Mouse (Mus musculus) inflammation-experienced regulatory T-cells, adult 6 months (primary cell): ENCODE results near the gene Chn2. TPM values are rescaled to one million over a fixed set of nuclear protein-coding genes. Genes with fewer than 3 reads are reported as not detected.

Experiments
- ATAC-seq: one replicate; pipeline ENCODE4 v1.8.0; 2017
- polyA plus RNA-seq, 3 experiments: library from polyadenylated mRNA; unstranded; fragments of 100-300 nt; shearing (Covaris generic); gene quantifications; one replicate each; pipeline ENCODE4 v1.2.1; 2017

The Chn2 gene
- polyA plus RNA-seq, 3 experiments from 2014 or later = 8.4 to 14.5 (median 9.5) TPM

DNA sequence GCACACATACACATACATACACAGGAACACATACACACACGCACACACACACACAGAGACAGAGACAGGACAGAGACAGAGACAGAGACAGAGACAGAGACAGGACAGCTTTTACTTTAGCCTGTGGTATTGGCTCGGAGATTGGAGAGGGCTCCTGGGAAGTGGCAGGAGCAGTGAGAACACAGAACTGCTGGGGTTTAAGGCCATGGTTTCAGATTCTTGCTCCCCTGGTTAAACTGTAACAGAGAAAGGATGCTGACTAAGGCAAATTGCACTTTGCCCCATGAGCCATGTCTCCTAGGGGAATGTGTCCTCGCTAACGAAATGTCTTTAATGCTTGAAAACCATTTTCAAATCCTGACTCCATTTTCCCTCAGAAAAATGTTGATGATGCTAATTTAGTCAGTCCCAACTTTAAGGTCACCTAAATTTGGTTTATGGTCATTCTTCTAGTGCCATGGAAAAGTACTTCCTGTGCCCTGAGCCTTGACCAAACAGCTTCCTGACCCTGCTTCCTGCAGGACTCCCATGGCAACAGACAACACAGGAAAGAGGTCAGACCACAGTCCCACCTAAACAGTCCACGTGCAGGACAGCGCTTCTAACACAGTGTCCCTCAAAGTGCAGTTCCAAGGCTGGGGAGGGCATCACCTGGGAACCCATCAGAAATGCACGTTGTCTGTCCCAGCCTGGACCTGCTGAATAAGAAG, 163.1 kb downstream of the Chn2 start:
- ATAC-seq = no peak

GRCm38 (mm10) chr6:54203316-54203715, 164.0 kb downstream of the Chn2 start:
- ATAC-seq = no peak

DNA sequence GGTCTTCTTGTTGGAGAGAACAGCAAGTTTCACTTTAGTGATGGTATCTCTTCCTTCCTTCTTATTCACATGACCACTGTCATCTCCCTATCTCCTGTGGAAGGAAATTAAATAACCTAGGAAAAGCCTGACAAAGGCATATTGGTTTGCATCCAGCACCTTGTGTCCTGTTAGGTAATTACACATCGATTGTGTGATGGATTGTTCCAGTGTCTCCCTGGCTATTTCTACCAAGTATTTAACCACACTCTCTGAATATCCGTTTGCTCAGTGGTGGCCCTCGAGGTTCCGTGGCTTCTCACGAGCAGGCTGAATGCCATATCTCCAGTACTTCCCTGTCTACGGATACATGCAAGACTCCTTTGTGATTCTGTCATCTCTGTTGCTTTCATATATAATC, 164.6 kb downstream of the Chn2 start:
- ATAC-seq = no peak

DNA sequence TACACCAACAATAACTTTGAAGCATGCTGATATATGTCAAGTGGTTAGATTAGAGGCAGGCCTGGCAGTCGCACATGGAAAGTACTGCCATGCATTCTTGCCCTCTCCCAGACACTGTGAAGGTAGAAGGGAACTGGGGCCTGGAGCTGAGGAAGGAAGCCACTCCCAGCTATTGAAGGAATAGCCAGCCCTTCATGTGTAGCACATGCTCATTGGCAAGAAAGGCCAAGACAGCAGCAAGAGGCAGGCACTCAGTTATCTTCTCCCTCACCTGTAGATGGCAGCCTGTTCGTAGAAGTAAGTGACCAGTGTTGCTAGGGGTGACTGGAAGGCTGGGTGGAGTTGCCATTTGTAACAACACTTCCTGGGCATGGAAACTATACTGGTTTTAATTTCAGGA, 165.6 kb downstream of the Chn2 start:
- no peak for ATAC-seq

DNA sequence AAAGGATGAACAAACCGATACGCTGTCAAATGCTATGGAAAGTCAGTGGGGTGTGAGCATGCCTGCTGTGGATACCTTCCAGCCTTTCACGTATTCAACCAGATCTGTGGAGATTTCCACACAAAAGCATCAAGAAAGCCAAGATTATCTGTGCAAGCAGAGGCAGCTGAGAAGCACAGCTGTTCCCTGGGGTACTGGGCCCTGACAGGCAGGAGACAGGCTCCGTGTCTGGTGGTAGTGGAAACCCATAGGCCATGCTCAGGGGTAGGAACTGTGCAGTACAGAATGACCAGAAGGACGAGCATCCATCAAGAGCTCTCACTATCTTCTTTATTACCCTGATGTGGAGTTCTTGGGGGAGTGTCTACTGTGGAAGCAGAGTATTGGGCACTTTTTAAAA, 166.1 kb downstream of the Chn2 start:
- ATAC-seq = no peak

GRCm38 (mm10) chr6:54206221-54206738, 166.9 kb downstream of the Chn2 start:
- ATAC-seq = no peak

DNA sequence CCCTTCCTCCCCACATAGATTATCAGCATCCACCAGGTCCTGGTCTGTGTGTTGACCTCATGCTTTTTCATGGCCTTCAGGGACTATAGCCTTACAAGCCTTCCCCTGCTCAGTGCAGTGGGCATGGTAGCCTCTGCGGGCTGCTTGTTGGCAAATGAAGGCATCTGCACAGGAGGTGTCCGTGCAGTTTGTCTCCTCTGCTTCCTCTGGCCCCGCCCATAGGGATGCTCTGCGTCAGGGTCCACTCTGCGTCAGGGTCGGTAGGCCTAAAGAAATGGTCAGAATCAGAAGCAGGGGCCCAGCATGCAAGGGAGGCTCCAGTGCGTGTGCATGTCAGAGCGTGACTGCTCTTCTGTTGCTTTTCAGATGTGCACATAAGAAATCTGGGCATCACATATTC, 169.4 kb downstream of the Chn2 start:
- no peak for ATAC-seq

GRCm38 (mm10) chr6:54210971-54211370, 171.6 kb downstream of the Chn2 start:
- ATAC-seq = no peak

DNA sequence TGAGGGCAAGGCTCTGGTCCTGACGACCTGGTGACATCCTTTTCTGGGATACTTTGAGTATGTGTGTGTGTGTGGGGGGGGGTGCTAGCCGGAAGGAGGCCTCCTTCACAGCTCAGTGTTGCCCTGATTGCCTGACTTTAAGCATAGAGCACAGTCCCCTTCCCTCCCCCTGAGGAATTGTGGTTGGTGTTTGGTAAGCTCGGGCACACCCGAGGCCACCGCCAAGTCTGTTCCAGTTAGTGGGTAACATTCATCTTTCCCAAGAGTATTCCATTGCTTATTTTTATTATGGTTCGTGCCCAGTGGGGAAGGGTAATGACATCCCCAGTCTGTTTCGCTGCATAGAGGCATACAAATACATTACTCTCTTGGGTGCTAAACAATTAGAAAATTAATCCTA, 172.6 kb downstream of the Chn2 start:
- no peak for ATAC-seq

GRCm38 (mm10) chr6:54213743-54214142, 174.4 kb downstream of the Chn2 start:
- ATAC-seq = no peak

- no peak for ATAC-seq
These were observed 176.3 kb downstream of the Chn2 start for GRCm38 (mm10) chr6:54215636-54216035.

DNA sequence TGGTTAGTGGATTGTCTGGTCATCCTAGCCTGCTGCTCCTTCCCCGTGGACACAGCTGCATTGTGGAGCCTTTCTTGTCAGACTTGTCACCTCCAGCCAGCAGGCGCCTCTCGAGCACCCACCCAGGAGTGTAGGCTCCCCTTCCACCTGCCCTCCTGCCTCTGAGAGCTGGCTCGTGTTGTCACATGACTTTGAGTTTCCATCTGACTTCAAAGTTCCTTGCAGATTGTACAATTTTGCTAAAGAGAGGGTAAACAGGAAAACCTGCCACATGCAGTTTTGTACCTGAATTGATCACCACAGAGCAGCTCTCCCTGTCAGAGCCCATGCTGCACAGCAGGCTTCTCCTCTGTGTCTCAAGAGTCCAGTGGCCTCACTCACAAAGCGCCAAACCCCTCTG, 177.2 kb downstream of the Chn2 start:
- ATAC-seq = peak; percentile 63

GRCm38 (mm10) chr6:54220124-54220523, 180.8 kb downstream of the Chn2 start:
- ATAC-seq = no peak

DNA sequence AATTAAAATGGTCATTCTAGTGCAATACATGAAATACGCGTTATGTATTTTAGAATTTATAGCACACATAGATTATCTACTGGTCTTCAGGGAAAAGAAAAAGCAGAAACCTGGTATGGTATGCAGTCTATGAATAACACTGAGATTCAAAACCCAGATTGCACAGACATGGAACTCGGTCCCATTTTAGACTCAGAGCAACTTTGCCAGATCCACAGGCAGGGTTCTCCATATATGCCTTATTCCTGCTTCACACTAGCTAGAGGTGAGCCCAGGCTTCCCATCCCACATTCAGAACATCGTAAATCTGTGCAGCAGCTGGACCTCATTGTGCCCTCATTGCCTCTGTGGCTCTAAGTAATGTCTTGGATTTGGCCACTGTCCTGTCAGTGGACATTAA, 184.2 kb downstream of the Chn2 start:
- no peak for ATAC-seq

DNA sequence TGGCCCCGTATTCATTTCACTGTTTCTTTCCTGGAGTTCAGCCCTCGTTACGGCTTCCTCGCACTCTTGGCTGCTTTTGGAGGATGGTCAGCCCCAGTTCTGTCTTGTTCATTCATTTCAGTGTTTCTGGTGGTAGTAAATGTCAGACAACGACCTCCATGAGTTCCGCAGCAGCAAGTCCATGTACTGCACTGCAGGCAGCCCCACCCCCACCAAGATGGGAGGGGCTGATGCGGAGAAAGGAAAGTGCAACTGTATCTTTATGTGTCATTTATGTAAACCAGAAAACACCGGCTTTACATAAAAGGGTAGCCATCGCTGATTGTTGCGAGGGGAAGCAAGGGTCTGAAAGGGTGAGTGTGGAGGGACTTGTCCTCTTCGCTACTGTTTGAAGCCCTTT, 185.0 kb downstream of the Chn2 start:
- ATAC-seq = no peak

- ATAC-seq = no peak
These were observed 186.0 kb downstream of the Chn2 start for GRCm38 (mm10) chr6:54225327-54225726.

DNA sequence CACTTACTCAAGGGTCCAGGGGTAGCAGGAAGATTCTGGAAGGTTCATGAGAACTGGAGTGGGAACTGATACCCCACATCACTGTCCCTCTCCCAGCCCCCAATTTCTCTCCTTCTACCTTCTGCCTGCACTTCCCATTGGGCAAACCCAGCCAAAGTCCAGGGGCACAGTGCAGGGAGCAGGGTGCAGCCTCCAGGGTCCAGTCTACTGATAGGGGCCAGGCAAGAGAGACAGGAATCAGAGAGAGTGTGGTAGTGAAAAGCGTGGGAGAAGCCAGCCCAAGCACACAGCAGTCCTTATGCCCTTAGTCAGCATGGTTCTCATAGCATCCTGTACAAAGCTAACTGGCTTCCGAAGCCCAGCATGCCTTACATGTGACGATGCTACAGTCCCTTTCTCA, 187.7 kb downstream of the Chn2 start:
- no peak for ATAC-seq

GRCm38 (mm10) chr6:54228421-54228820, 189.1 kb downstream of the Chn2 start:
- ATAC-seq = no peak

DNA sequence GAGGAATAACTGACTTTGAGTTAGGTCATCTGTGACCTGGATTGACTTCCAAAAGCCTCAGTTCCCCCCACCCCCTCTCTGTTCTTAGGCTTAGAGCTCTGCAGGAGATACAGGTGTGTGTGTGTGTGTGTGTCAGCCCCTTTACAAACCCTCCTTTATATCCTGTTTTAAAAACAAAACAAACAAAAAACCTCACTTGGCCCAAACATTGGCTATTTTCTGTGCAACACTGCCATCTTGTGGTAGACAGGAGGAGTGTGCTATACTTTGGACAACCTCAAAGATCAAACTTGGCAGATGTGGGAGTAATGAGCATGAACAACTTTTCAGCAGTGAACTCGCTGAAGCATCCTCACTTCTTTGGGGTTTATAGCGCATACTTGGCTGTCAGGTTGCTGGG, 189.5 kb downstream of the Chn2 start:
- ATAC-seq = peak; percentile 69

DNA sequence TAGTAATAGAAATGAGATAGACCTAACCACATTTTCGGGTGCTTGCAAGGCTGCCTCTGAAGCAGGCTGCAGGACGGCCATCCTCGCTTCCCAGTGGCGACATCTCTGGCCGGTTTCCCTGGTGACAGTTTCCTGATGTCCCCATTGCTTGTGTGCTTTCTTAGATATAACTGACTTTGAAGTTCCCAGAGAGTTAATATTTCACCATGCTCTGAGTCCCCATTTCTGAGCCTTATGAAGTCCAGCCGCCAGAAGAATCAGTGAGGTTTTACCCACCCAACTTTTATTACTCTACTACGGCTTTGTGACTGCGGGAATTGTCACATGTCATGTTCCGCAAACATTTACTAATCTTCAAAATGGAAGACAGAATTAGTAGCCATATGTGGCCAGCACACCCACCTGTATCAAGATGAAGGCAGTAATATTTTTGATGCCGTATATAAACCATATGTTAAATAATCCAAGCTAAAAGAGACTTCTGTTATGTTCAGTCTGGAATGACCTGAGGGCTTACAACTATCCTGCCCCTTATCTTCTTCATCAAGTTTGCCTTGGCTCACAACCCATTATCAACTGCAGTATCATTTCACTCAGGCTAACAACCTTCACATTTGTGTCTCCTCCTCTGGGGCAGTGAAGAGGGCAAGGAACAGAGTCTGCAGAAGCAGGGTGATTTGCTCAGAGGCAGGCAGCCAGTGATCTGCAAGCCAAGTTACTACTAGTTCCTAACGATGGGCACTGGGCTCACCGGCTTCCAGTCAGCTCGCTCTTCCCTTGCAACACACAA, 192.6 kb downstream of the Chn2 start:
- ATAC-seq = no peak

GRCm38 (mm10) chr6:54236441-54236840, 197.1 kb downstream of the Chn2 start:
- ATAC-seq = no peak

GRCm38 (mm10) chr6:54241761-54242160, 202.4 kb downstream of the Chn2 start:
- no peak for ATAC-seq

- no peak for ATAC-seq
These were observed 202.9 kb downstream of the Chn2 start for GRCm38 (mm10) chr6:54242286-54242685.
